Mouse (Mus musculus): ENCODE results near the gene Twsg1.

Twsg1 gene

DNA sequence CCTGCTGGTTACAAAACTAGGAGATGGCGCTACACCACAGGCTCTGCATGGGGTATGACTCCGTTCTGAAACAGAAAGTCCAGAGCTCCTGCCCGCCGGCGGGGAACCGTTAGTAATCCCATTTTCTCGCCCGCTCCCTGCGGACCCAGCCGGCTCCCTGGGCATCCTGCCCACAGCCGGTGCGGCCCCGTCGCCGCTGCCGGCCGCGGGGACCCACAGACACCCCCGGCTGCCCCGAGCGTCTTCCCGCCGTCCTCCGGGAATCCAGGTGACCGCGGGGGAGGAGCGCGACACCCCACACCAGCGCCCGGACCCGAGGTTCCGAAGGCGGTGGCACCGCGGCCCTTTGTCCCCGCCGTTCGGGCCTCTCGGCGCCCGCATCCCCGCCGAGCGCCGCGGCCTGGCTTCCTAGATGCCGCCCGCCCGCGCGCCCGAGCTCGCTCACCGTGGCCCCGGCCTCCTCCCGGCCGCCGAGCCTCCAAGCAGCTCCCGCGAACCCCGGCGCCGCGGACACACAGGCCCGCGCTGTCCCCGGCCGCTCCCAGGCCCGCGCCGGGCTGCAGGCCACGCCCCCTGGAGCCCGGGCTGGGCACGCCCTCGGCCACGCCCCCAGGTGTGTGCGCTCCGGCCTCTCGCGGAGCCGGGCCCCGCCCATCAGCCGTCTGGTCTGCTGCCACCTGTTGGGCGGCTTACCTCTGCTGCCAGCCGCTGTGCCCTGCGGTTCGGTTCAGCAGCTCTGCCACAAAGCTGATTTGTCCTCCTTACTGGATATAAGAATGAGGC, at the start of gene Twsg1:
TSS of gene Twsg1 (minus strand) at position 605 of the 783 bp plus-strand sequence.
- no peak for TF ChIP-seq GATA4 (IDR thresholded peaks at IDR 0.05; ENCODE audit: insufficient replicate concordance, low read length)

DNA sequence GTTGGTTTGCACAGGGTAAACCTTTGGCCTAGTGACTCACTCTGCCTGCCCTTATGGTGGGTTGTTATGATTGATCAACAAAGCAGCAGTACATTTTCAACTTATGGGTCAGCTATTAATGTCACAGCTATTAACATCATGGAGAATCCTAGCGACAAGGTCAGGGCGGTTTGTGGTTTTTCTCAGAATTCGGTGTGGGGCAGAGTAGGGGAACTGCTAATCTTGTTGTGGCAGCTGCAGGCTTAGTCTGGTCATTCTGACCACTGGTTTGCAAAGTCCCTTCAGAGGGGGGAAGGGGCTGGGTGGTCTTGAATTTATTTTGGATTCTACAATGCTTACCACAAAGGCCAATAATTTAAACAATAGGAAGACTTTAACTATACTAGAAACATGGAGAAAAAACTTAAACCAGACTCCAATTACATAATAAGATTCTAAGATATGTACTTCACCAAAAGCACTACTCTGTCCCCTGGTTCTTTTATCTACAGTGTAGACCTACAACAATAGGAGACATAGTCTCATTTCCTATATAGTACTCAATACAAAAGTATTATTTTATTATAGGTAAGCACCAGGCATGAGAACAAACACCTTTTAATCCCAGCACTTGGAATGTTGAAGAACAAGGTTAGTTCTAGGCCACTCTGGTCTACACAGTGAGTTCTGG, 37.3 kb upstream of the Twsg1 start:
- TF ChIP-seq GATA4 (IDR thresholded peaks at IDR 0.05; ENCODE audit: insufficient replicate concordance, low read length), result no peak

DNA sequence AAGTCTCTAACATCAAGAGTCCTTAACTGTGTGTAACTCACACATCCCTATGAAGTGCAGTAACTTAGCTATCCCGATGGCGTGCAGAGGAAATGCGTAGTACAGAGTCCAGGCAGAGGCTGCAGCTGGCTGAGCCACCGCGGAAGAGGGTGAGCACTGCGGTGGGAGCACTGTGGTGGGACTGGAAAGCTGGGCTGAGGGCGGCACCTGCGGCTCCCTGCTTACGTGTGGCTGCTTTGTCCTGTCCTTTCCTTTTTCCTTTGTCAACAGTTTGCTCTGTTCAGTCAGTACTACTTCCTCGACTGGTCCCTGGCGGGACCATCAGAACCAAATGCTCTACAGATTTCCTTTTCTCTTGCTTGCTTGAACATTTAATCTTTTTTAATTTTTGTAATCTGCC, 16.7 kb upstream of the Twsg1 start:
- TF ChIP-seq GATA4 (IDR thresholded peaks at IDR 0.05; ENCODE audit: insufficient replicate concordance, low read length), result no peak

DNA sequence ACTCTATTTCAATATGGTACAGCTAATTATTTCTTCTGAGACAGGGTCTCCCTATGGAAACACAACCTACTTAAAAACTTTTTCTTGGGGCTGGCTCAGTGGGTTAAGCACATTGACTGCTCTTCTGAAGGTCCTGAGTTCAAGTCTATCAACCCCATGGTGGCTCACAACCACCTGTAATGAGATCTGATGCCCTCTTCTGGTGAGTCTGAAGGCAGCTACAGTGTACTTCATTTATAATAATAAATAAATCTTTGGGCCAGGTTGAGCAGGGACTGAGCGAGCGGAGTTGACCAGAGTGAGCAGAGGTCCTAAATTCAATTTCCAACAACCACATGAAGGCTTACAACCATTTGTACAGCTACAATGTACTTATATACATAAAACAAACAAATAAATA, 11.2 kb upstream of the Twsg1 start:
- no peak for TF ChIP-seq GATA4 (IDR thresholded peaks at IDR 0.05; ENCODE audit: insufficient replicate concordance, low read length)

DNA sequence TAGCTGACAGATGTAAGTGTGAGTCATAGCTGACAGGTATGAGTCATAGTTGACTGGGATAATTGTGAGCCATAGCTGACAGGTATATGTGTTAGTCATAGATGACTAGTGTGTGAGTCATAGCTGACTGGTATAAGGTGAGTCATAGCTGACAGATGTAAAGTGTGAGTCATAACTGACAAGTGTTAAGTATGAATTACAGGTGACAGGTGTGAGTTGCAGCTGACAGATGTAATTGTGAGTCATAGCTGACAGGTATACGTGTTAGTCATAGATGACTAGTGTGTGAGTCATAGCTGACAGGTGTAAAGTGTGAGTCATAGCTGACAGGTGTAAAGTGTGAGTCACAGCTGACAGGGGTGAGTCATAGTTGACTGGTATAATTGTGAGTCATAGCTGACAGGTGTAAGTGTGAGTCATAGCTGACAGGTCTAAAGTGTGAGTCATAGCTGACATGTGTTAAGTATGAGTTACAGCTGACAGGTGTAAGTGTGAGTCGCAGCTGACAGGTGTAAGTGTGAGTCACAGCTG, 10.6 kb upstream of the Twsg1 start:
- no peak for TF ChIP-seq GATA4 (IDR thresholded peaks at IDR 0.05; ENCODE audit: insufficient replicate concordance, low read length)

DNA sequence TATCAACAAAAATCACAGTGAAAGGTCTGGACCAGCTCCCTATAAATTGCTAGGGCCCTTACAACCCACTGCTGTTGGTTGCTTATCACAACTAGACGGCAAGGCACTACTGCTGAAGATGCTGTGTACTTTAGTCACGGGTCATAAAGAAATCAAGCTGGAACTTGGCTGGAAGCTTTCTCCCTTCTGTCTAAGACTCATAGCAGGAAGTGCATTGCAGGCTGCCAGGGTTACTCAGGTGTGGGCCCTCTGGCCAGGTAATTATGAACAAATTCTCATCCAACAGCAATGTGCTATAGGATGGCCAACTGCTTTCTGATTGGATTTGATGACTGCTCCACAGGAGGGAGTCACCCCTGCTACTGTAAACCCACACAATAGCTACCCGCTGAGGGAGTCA, 8.0 kb upstream of the Twsg1 start:
- no peak for TF ChIP-seq GATA4 (IDR thresholded peaks at IDR 0.05; ENCODE audit: insufficient replicate concordance, low read length)

DNA sequence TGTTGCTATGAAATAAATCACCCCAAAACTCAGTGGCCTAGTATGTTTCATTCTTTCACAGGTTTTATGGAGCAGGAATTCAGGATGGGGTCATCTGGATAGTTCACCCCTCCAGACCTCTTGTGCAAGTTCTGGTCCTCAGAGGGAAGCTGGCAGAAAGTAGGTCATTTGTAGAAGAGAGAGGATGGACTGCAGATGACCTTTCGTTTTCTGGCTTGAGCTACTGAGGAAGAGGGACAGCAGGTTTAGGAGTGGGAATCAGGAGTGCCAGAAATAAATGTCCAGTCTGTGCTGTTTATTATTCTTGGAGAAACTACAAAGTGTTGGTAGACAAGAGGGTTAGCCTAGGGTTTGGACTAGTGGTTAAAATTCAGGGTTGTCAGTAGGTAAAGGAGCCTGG, 7.3 kb upstream of the Twsg1 start:
- no peak for TF ChIP-seq GATA4 (IDR thresholded peaks at IDR 0.05; ENCODE audit: insufficient replicate concordance, low read length)

DNA sequence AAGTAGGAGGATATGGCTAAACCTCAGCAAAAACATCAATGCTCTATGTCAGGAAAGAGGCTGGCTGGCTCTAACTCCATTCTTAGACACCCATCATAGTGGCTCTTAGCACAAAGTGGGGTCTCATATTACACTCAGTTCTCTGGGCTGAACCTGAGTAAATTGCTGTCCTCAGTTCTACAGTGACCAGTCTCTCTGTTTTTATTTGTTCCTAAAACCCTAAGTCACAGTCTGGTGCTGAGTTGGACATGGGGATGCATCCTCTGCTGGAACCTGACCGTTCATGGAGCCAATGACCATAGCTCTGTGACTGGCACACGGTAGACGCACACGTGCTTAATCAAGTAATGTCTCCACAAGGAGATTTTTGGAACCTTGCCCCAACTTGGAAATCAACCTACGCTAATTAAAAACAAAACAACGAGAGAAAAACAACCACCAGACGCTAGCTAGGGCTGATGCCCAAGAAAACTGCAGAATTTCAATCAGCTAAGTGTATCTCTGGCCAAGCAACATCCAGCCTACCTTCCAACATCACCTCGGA, 6.8 kb upstream of the Twsg1 start:
- TF ChIP-seq GATA4 (IDR thresholded peaks at IDR 0.05; ENCODE audit: insufficient replicate concordance, low read length), result no peak

DNA sequence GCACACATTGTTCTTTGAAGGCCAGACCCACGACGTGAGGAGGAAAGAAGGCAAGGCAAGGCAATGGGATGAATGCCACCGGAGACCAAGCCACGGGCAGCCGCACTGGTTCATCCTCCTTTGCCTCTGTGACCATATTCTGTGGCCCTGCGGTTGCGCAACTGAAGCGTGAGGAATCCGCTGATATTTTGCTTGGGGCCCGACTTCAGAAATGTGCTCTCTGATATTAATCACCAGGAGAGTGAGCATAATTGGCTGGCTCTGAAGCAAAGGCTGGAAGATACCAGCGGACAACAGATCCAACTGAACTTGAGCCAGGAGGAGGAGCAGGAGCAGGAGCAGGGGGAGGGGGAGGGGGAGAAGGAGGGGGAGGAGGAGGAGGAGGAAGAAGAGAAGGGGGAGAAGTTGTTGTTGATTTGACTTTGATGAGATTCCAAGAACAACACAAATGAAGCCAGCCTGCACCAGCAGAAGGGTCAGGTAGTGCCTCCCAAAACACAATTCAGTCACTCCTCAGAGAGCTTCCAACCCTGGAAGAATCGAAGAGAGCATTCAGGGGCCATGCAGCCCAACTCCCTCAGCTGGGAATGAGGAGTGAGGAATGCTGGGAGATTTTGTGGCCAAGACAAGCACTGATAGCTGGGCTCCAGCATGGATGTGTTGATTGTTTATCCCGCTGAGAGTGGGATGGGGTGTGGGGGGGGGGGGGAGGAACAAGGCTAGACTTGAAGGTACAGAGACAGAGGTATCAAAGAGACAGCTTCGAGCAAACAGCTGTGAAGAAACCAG, 6.2 kb upstream of the Twsg1 start:
- TF ChIP-seq GATA4 (IDR thresholded peaks at IDR 0.05; ENCODE audit: insufficient replicate concordance, low read length), result no peak

DNA sequence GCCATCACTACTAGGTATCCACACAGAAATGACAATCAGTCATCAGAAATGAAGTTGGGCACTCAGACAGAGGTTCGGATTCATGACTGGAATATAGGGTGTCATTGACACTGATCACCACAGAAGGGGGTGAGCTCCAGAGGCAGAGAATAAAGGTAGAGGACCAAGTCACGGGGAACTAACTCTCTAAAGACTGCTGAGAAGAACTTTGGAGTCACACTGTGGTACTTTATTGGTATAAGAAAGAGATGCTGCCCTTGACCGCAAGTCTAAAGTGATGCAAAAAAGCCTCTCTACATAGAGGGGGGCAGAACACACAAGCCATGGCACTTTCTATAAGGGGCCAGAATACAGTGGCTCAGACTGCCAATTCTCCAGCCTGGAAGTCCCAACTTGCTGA, 5.1 kb upstream of the Twsg1 start:
- no peak for TF ChIP-seq GATA4 (IDR thresholded peaks at IDR 0.05; ENCODE audit: insufficient replicate concordance, low read length)

DNA sequence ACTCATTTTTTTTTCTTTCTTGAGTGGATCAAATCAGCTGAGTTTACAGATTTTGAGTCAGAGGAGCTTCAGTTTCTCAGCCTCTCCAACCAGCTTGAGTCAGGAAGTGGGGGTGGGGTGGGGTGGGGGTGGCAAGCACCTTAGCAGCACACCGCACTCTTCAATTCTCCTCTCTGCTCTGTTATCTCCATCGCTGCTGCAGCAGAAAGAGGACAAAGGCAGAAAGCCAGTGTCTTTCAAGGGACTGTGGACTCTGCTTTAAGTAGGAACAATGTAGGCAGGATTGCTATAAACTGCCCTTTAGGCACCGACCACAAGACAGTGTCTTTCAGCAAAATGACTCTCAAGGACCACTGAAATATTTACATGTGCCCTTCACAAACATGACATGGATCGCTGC, 2.9 kb upstream of the Twsg1 start:
- no peak for TF ChIP-seq GATA4 (IDR thresholded peaks at IDR 0.05; ENCODE audit: insufficient replicate concordance, low read length)

DNA sequence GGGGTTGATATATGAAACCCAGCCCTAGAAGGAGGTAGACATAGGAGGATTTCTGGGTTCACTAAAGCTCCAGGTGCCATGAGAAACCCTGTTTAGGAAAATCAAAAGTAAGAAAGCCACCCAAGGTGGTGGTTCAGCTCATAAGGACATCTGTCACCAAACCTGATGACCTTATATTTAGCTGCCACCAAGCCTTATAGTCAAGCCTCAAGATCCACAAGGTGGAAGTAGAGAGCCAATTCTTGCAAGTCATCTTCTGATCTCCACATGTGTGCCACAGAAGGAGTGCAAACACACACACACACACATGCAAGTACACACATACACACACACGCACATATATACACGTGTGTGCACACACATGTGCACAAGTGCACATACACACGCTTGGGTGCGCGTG, 1.1 kb upstream of the Twsg1 start:
- no peak for TF ChIP-seq GATA4 (IDR thresholded peaks at IDR 0.05; ENCODE audit: insufficient replicate concordance, low read length)

DNA sequence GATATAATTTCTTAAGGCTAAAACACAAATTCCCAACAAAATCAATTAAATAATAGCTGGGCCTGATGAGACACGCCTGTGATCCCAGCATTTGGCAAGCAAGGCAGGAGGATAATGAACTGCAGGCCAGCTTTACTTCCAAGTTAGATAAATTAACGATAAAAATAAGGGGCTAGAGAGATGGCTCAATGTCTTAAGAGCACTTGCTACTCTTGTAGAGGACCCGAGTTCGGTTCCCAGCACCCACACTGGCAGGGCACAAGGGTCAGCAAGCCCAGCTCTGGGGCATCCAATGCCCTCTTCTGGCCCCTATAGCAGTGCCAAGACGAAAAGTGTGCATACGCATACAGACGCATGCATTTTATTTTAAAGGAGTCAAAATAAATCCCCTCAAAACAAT, 843 bp downstream of the Twsg1 start:
- TF ChIP-seq GATA4 (IDR thresholded peaks at IDR 0.05; ENCODE audit: insufficient replicate concordance, low read length), result no peak

DNA sequence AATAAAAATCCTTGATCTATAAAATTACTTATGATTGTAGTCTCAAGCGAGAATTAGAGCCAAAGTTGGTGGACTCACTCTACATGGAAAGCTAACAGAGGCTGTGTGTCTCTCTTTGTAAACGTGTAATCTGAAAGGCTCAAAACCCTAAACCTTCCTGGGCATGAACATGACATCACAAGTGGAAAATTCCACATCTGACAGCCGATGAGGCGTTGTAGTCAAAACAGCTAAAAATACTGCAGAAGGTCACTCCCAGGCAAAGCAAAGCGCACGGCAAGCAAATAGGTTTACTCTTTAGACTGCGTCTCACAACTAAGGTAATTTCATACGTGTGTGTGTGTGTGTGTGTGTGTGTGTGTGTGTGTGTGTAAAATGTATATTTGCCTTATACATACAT, 3.7 kb downstream of the Twsg1 start:
- TF ChIP-seq GATA4 (IDR thresholded peaks at IDR 0.05; ENCODE audit: insufficient replicate concordance, low read length), result no peak

DNA sequence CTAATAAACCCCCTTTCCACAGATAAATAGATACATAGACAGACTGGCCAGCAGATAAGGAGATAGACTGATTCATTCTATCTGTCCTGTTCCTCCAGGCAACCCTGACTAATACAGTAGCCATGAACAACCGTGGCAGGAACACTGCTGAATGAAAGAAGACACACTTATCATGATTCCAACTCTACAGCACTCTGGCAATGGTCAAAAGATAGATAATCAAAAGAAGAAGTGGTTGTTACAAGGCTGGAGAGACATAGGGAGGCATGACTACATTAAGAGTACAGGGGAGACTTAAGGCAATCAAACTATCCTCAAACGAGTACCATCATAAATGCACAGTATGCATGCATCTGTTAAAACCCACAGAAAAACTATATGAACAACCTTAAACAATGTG, 5.6 kb downstream of the Twsg1 start:
- no peak for TF ChIP-seq GATA4 (IDR thresholded peaks at IDR 0.05; ENCODE audit: insufficient replicate concordance, low read length)

All from liver, adult (tissue).